Mouse (Mus musculus): Measurements from ENCODE around the gene Adgrf1. TPM values are rescaled to one million over a fixed set of nuclear protein-coding genes. Genes with fewer than 3 reads are reported as not detected.

The Adgrf1 gene
- polyA plus RNA-seq, 1 experiment = 0.06 TPM

GRCm38 (mm10) chr17:43362362-43362761, 92.2 kb downstream of the Adgrf1 start:
- 44% methylated on average over 11 of the region's 11 CpGs for WGBS
- no peak overlapping the region for H3K4me3 ChIP-seq (ENCODE audit: low read depth, low read length)
- TF ChIP-seq POLR2A (IDR thresholded peaks at IDR 0.05; ENCODE audit: low read depth, low read length) (no peak), CTCF (IDR thresholded peaks at IDR 0.05; ENCODE audit: extremely low read depth, insufficient read length, insufficient replicate concordance, low read depth, low read length) (no peak)
- no peak overlapping the region for H3K27ac ChIP-seq (ENCODE audit: insufficient read depth, low read depth, low read length)
- peaks cover 11% of the 10 kb centered on the region for H3K27me3 ChIP-seq (ENCODE audit: control insufficient read depth, insufficient read depth, low read length)
- H3K4me1 ChIP-seq (ENCODE audit: control insufficient read depth, insufficient read depth, insufficient read length, low read length) = no peaks in the 10 kb centered on the region
- H3K36me3 ChIP-seq (ENCODE audit: control insufficient read depth, insufficient read depth, low read length) = no peaks in the 10 kb centered on the region

GRCm38 (mm10) chr17:43362881-43363280, 92.8 kb downstream of the Adgrf1 start:
- Histone ChIP-seq H3K4me1 (ENCODE audit: control insufficient read depth, insufficient read depth, insufficient read length, low read length) (no peaks in the 10 kb centered on the region), H3K4me3 (ENCODE audit: low read depth, low read length) (no peak overlapping the region), H3K36me3 (ENCODE audit: control insufficient read depth, insufficient read depth, low read length) (no peaks in the 10 kb centered on the region), H3K27me3 (ENCODE audit: control insufficient read depth, insufficient read depth, low read length) (peaks cover 11% of the 10 kb centered on the region), H3K27ac (ENCODE audit: insufficient read depth, low read depth, low read length) (no peak overlapping the region)
- TF ChIP-seq CTCF (IDR thresholded peaks at IDR 0.05; ENCODE audit: extremely low read depth, insufficient read length, insufficient replicate concordance, low read depth, low read length) = no peak
- TF ChIP-seq POLR2A (IDR thresholded peaks at IDR 0.05; ENCODE audit: low read depth, low read length) = no peak
- WGBS = 63% methylated on average over 6 of the region's 6 CpGs

GRCm38 (mm10) chr17:43363921-43364320, 93.8 kb downstream of the Adgrf1 start:
- no peak for TF ChIP-seq CTCF (IDR thresholded peaks at IDR 0.05; ENCODE audit: extremely low read depth, insufficient read length, insufficient replicate concordance, low read depth, low read length)
- TF ChIP-seq POLR2A (IDR thresholded peaks at IDR 0.05; ENCODE audit: low read depth, low read length) = no peak
- 51% methylated on average over 6 of the region's 6 CpGs for WGBS
- H3K4me3 ChIP-seq (ENCODE audit: low read depth, low read length) = no peak overlapping the region
- no peak overlapping the region for H3K27ac ChIP-seq (ENCODE audit: insufficient read depth, low read depth, low read length)
- no peaks in the 10 kb centered on the region for H3K36me3 ChIP-seq (ENCODE audit: control insufficient read depth, insufficient read depth, low read length)
- H3K27me3 ChIP-seq (ENCODE audit: control insufficient read depth, insufficient read depth, low read length) = peaks cover 8% of the 10 kb centered on the region
- H3K4me1 ChIP-seq (ENCODE audit: control insufficient read depth, insufficient read depth, insufficient read length, low read length) = no peaks in the 10 kb centered on the region

GRCm38 (mm10) chr17:43365297-43365696, 95.2 kb downstream of the Adgrf1 start:
- TF ChIP-seq CTCF (IDR thresholded peaks at IDR 0.05; ENCODE audit: extremely low read depth, insufficient read length, insufficient replicate concordance, low read depth, low read length) (no peak), POLR2A (IDR thresholded peaks at IDR 0.05; ENCODE audit: low read depth, low read length) (no peak)
- H3K4me1 ChIP-seq (ENCODE audit: control insufficient read depth, insufficient read depth, insufficient read length, low read length) = no peaks in the 10 kb centered on the region
- H3K27me3 ChIP-seq (ENCODE audit: control insufficient read depth, insufficient read depth, low read length) = peaks cover 3% of the 10 kb centered on the region
- 0 out of 2 replicates have a peak overlapping the region, but pooled peaks have one; percentile 34 for H3K27ac ChIP-seq (ENCODE audit: insufficient read depth, low read depth, low read length)
- no peak overlapping the region for H3K4me3 ChIP-seq (ENCODE audit: low read depth, low read length)
- 75% methylated on average over 6 of the region's 6 CpGs for WGBS
- no peaks in the 10 kb centered on the region for H3K36me3 ChIP-seq (ENCODE audit: control insufficient read depth, insufficient read depth, low read length)

GRCm38 (mm10) chr17:43366486-43366885, 96.4 kb downstream of the Adgrf1 start:
- TF ChIP-seq POLR2A (IDR thresholded peaks at IDR 0.05; ENCODE audit: low read depth, low read length) = no peak
- TF ChIP-seq CTCF (IDR thresholded peaks at IDR 0.05; ENCODE audit: extremely low read depth, insufficient read length, insufficient replicate concordance, low read depth, low read length) = no peak
- H3K4me3 ChIP-seq (ENCODE audit: low read depth, low read length) = no peak overlapping the region
- H3K4me1 ChIP-seq (ENCODE audit: control insufficient read depth, insufficient read depth, insufficient read length, low read length) = no peaks in the 10 kb centered on the region
- H3K27ac ChIP-seq (ENCODE audit: insufficient read depth, low read depth, low read length) = no peak overlapping the region
- H3K36me3 ChIP-seq (ENCODE audit: control insufficient read depth, insufficient read depth, low read length) = no peaks in the 10 kb centered on the region
- WGBS = 64% methylated on average over 9 of the region's 9 CpGs
- H3K27me3 ChIP-seq (ENCODE audit: control insufficient read depth, insufficient read depth, low read length) = no peaks in the 10 kb centered on the region

- Histone ChIP-seq H3K36me3 (ENCODE audit: control insufficient read depth, insufficient read depth, low read length) (no peaks in the 10 kb centered on the region), H3K4me1 (ENCODE audit: control insufficient read depth, insufficient read depth, insufficient read length, low read length) (no peaks in the 10 kb centered on the region), H3K27ac (ENCODE audit: insufficient read depth, low read depth, low read length) (peak overlapping the region; percentile 55; the same call in 1 of the 2 replicates), H3K4me3 (ENCODE audit: low read depth, low read length) (no peak overlapping the region), H3K27me3 (ENCODE audit: control insufficient read depth, insufficient read depth, low read length) (no peaks in the 10 kb centered on the region)
- TF ChIP-seq CTCF (IDR thresholded peaks at IDR 0.05; ENCODE audit: extremely low read depth, insufficient read length, insufficient replicate concordance, low read depth, low read length) (no peak), POLR2A (IDR thresholded peaks at IDR 0.05; ENCODE audit: low read depth, low read length) (no peak)
- WGBS = 63% methylated on average over 5 of the region's 5 CpGs
Observed at GRCm38 (mm10) chr17:43368171-43368576, 98.0 kb downstream of the Adgrf1 start.

- Histone ChIP-seq H3K4me1 (ENCODE audit: control insufficient read depth, insufficient read depth, insufficient read length, low read length) (no peaks in the 10 kb centered on the region), H3K27me3 (ENCODE audit: control insufficient read depth, insufficient read depth, low read length) (no peaks in the 10 kb centered on the region), H3K27ac (ENCODE audit: insufficient read depth, low read depth, low read length) (no peak overlapping the region), H3K36me3 (ENCODE audit: control insufficient read depth, insufficient read depth, low read length) (no peaks in the 10 kb centered on the region), H3K4me3 (ENCODE audit: low read depth, low read length) (no peak overlapping the region)
- 56% methylated on average over 4 of the region's 4 CpGs for WGBS
- no peak for TF ChIP-seq POLR2A (IDR thresholded peaks at IDR 0.05; ENCODE audit: low read depth, low read length)
- no peak for TF ChIP-seq CTCF (IDR thresholded peaks at IDR 0.05; ENCODE audit: extremely low read depth, insufficient read length, insufficient replicate concordance, low read depth, low read length)
Observed at GRCm38 (mm10) chr17:43372604-43373003, 102.5 kb downstream of the Adgrf1 start.
